Mouse (Mus musculus): Measurements from ENCODE around the gene Irf8. TPM values are rescaled to one million over a fixed set of nuclear protein-coding genes. Genes with fewer than 3 reads are reported as not detected.

Gene Irf8
- polyA plus RNA-seq (2015; fragmentation: Nextera tagmentation; extraction: Ambion mirVana), result 4.7 and 6.5 TPM in 2 replicates

DNA sequence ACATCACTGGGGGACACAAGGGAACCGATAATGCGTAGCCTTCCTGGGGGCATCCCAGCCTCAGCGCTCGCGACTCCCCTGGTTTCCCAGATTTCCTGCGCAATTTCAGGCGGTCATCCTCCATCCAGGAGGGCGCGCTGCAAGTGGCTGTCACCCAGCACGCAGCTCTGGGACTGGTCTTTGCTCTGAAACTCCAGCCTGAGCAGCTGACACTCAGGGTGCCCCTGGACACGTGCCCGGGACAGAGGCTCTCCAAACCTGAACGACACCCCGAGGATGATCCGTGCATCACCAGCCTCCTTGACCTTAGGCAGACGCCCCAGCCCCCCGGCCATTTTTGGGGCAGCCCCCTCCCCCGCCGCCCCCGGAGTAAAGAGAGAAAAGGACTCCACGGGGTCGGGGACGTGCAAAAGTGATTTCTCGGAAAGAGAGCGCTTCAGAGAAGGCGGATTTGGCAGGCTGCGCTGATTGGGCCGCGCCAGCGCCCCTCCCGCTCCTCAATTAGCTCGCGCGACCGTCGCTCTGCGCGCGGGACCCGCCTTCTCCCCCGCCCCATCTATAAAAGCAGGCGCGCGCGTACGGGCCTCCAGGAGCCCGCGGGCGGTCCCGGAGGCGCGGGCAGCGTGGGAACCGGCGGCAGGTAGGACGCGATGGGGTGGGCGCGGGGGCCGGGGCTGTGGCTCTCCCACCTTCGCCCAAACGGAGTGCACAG is at the start of gene Irf8:
Irf8 (plus strand) TSS at position 589 of the 712 bp plus-strand sequence.

Other genes starting within 250 kb of the Irf8 start
- gene Gins2, start 147.1 kb upstream of the Irf8 start, polyA plus RNA-seq (2015; fragmentation: Nextera tagmentation; extraction: Ambion mirVana), result 16.5 and 22.2 TPM in 2 replicates
- gene 1190005I06Rik, start 88.7 kb upstream of the Irf8 start, polyA plus RNA-seq (2015; fragmentation: Nextera tagmentation; extraction: Ambion mirVana), result 2.5 and 10.3 TPM in 2 replicates
- 0.73 and 4.4 TPM in 2 replicates for gene Gm27021, start 68.3 kb upstream of the Irf8 start, polyA plus RNA-seq (2015; fragmentation: Nextera tagmentation; extraction: Ambion mirVana)
- 2,026 and 2,053 TPM in 2 replicates for gene Cox4i1, start 68.1 kb upstream of the Irf8 start, polyA plus RNA-seq (2015; fragmentation: Nextera tagmentation; extraction: Ambion mirVana)
- 111 and 124 TPM in 2 replicates for gene Emc8, start 67.8 kb upstream of the Irf8 start, polyA plus RNA-seq (2015; fragmentation: Nextera tagmentation; extraction: Ambion mirVana)